Mouse (Mus musculus): ENCODE results near the gene Aen. TPM values are rescaled to one million over a fixed set of nuclear protein-coding genes. Genes with fewer than 3 reads are reported as not detected.
A peak's percentile ranks its signal among the peaks of the same experiment; 100 is the strongest.

The Aen gene
- total RNA-seq, 4 experiments from 2014 or later: 45.0 to 51.0 (median 50.0) TPM

GRCm38 (mm10) chr7:78895021-78895652 lies 517 bp upstream of the Aen start:
- DNase-seq: no peak

- peak; percentile 49 for DNase-seq
These were observed 1.9 kb downstream of the Aen start for GRCm38 (mm10) chr7:78897567-78897966.

- no peak for DNase-seq
These were observed 7.7 kb downstream of the Aen start for GRCm38 (mm10) chr7:78903174-78903870.

GRCm38 (mm10) chr7:78904175-78904574 lies 8.5 kb downstream of the Aen start:
- no peak for DNase-seq

GRCm38 (mm10) chr7:78909026-78909425 lies 13.4 kb downstream of the Aen start:
- no peak for DNase-seq

GRCm38 (mm10) chr7:78910336-78911098 lies 14.9 kb downstream of the Aen start:
- DNase-seq: no peak

- DNase-seq: no peak
These were observed 15.6 kb downstream of the Aen start for GRCm38 (mm10) chr7:78911209-78911608.

GRCm38 (mm10) chr7:78912253-78912973 lies 16.8 kb downstream of the Aen start:
- no peak for DNase-seq

- no peak for DNase-seq
These were observed 17.4 kb downstream of the Aen start, which contains the start of gene Isg20 for GRCm38 (mm10) chr7:78912974-78913474. Gene Isg20 (plus strand): TSS chr7:78913424.

- peak; percentile 69 for DNase-seq
These were observed 18.2 kb downstream of the Aen start for GRCm38 (mm10) chr7:78913649-78914544.

- DNase-seq: no peak
These were observed 18.8 kb downstream of the Aen start for GRCm38 (mm10) chr7:78914545-78914845.

GRCm38 (mm10) chr7:78914896-78915510 lies 19.3 kb downstream of the Aen start:
- no peak for DNase-seq

GRCm38 (mm10) chr7:78918686-78919085 lies 23.0 kb downstream of the Aen start:
- no peak for DNase-seq

- no peak for DNase-seq
These were observed 26.9 kb downstream of the Aen start for GRCm38 (mm10) chr7:78922506-78922905.

GRCm38 (mm10) chr7:78924300-78924699 lies 28.6 kb downstream of the Aen start:
- DNase-seq: no peak

- DNase-seq: no peak
These were observed 29.1 kb downstream of the Aen start for GRCm38 (mm10) chr7:78924796-78925195.

- no peak for DNase-seq
These were observed 30.0 kb downstream of the Aen start for GRCm38 (mm10) chr7:78925680-78926079.

GRCm38 (mm10) chr7:78926156-78926555 lies 30.5 kb downstream of the Aen start:
- DNase-seq: no peak

GRCm38 (mm10) chr7:78927266-78927665 lies 31.6 kb downstream of the Aen start:
- DNase-seq: no peak

GRCm38 (mm10) chr7:78938957-78939602 lies 43.4 kb downstream of the Aen start:
- no peak for DNase-seq

- DNase-seq: no peak
These were observed 45.3 kb downstream of the Aen start for GRCm38 (mm10) chr7:78940971-78941370.

Measured in adrenal gland, adult 8-10 months (tissue).